Mouse (Mus musculus) right cerebral cortex, postnatal 25 days (tissue): Measurements from ENCODE around the gene Efcab10.

ENCODE experiments used
- DNase-seq: peaks from one replicate; pipeline ENCODE4 v3.0.0; 2022

Gene Efcab10

DNA sequence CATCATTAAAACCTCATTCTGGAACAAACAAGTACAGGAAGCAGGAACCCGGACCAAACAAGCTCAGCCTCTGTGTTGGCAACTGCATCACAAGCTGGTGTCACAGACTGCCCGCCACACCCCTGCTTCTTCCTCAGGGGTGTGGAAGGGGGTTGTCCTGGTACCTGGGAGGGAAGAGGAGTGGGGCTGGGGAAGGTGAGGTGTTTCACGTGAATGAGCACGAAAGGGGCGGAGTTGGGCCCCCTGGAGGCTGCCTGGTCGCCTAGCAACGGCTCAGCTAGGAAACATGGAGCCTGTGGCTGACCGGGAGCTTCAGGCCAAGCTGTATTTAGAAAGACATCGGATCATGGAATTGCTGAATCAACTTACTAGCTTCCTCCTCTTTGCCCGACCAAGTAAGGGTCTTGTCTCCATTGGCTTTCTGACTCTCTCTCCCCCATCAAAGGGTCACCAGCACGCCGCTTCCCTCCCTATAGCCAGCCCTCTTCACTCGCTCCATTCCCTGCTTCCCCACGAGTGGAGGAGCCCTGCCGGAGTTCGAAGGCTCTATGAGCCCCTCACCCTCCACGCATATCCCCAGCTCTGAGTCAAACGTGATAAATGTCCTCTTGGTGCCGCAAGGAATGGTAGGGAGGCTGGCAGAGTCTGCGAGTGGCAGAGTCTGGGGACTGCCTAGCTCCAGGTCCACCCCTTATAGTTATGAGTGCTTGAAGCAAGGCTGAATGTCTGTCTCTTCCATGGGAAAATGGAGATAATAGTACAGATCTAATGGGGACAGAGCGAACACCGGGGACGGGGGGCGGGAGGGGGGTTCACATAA is at the start of gene Efcab10:
Efcab10 (plus strand) TSS at position 51 of the 820 bp plus-strand sequence.
- peak; percentile 69 for DNase-seq

DNA sequence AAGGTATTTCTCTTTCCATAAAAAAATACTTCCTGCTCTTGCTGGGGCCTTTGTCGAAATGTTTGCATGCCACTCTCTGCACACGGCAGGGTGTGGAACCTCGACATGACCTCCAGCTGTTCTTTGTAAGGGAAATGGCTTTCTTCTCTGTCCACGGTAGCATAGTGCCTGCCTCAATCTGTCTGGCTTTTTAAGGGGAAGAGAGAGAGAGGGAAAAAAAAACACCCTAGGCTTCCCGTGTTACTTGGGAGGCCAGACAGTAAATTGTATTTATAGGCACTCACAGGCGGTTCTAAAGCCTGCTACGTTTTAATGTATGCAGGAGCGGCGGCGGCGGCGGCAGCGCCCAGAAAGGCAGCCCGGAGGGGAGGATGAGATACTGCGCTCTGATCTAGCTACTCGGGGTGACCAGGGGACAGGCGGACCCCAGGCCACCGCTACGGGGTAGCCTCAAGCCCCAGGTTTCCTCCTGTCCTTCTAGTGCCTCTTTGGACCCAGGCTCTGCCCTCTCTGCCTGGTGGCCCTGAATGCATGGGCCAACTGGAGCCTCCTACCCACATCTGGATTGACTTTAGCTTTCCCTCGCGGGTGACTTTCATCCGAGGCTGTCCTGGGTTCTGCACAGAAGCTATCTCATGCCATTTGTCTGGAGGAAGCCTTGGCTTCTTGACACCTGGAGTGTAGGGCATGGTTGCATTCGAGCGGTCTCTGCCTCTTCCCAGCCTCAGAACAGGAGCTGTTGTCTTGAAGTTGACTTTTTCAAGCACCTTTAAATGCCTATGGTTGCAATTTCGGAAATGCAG is 49.5 kb upstream of the Efcab10 start:
- peak; percentile 57 for DNase-seq

DNA sequence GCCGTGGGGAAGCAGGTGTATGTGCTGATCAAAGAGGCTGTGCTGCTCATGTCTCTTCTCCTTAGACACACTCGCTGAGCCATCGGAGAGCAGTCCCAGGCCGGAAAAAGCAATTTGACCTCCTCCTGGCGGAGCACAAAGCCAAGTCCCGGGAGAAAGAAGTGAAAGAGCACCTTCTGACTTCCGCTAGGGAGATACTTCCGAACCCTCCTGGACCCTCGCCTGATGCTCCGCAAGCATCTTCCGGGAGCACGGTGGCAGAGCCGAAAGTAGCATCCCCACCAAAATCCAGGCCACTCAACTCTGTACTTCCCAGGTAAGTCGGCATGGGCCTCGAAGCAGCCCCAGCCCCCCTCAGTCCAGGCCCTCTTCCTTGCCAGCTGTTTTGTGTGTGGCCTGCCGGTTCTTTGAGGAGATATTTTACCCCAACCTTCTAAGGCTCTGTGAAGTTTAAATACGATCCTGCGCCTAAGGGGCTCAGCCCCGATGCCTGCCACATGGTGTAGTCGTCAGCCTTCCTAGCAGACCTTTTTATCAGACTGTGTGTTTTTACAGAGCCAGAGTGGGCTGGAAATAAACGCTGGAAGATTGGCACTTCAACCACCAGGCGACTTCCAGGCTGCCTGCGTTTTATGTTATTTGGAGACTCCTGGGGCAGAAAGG is 48.8 kb upstream of the Efcab10 start:
- DNase-seq = no peak

DNA sequence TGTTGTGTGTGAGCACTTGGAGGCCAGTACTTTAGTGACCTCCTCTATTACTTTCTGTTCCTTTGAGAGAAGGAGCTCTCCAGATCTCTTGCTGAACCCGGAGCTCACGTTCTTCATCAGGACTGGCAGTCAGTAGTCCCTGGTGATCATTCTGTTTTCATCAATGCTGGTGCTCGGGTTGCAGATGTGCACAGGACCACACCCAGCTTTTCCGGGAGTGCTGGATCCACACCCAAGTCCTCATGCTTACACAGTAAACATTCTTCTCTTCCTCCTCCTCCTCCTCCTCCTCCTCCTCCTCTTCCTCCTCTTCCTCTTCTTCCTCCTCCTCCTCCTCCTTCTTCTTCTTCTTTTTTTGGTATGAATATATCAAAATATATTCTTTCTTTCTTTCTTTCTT is 42.0 kb upstream of the Efcab10 start:
- DNase-seq = no peak

DNA sequence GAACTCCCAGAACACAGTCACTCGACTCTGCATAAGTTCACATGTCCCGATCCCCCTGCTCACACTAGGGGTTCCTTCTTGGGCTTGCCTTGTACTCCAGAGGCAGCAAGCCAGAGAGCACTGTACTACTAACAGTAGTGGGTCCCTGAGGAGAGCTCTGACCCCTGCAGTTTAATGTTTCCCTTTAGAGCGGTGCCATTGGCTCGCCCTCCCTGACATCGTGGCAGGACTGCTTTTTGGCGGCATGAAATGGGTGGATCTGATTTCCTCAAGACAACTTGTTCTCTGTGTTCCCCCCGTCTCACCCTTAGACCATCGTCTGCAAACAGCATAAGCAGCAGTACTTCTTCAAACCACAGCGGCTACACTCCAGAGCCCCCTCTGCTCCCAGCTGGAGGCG is 36.3 kb upstream of the Efcab10 start:
- DNase-seq = no peak

DNA sequence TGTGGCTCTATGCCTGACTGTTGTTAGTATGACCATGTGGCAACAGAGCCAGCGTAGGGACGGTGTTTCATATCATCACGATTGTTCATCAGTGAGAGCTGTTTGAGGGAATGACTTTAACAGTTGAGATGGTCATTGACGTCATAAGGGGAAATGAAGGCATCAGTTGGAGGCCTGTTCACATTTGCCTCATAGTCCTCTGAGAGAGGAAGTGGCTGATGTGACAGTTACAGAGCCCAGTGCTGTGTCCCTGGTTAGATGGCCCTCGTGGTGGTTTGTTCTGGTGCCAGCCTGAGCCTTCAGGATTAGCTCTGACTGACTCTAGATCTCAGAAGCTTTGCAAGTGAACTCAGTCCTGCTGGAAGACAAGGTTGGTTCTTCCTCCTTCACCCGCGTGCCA is 35.4 kb upstream of the Efcab10 start:
- DNase-seq = no peak

DNA sequence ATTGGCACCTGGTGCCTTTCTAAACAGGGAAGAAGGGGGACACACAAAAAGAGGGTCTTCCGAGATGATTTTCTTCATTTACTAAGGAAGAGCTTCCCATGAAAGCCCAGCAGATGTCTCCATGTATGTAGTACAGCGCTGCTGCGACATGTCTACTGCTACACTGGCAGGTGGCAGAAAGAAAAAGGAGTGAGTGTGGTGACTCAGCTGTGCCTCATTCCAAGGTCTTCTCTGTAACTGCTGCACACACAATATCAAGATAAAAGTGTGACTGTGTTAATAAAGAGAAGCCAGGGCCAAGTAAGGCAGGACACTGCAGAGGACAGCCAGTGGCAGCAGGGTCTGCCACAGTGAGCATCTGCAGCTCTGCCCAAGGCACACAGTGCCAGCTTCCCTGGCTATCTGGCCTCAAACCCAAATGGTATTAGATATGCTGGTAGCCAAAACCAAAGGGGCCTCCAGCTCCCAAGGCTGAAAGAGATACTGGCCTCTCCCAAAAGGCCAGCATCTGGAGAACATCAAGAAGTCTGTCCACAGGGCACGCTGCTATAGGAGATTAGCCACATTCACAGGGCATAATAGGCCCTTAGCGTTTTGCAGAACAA is 34.7 kb upstream of the Efcab10 start:
- peak; percentile 34 for DNase-seq

DNA sequence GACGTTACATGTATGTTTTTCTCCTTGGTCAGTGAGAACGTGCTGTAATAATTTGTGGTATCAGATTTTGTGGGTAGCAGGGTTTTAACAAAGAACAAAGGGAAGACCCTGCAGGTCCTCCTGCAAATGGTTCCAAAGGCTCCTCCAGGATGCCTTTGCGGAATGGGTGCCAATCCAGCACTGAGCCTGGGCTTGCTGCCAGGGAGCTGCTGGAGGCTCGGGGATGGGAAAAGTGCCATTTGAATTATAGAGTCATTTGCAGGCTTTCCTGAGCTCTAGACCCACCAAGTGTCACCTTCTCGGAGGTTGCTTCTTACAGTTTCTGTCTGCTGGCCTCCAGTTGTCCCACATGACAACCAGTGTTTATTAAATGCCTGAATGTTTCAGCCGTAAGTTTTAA is 33.9 kb upstream of the Efcab10 start:
- peak; percentile 78 for DNase-seq

DNA sequence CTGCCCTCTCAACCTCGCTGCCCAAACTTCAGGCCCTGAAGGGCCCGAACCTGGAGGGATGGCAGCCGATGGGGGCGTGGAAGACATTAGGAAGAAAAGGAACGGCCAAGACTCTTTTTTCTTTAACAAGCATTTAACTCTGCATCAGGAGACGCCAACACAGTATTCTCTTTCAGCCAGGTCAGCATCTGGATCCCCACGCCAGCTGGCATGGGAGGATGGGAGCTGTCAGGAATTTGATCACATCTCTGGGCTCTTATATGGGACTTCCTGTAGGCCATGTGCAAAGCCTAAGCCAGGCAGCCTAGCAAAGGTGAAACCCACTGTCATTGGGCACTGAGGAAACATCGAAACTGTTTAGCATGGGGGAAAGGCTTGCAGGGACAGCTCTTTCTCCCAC is 30.1 kb upstream of the Efcab10 start:
- no peak for DNase-seq

DNA sequence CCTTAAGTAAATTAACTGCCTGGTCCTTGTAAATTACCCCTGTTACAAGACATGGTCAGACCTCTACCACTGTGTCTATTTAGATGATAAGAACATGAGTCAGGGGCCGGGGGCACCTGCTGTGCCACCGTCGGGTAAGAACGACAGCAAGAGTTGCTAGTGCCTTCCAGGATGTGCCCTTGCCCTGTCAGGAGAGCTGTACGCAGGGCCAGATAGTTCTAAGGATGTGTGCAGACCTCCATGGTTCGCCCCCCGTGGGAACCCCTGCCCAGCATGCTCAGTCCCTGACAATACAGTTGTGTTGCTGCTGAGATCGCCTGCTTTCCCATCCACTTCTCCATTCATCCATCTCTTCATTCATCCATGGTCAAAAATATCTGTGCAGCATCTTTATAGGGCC is 29.5 kb upstream of the Efcab10 start:
- DNase-seq = no peak

DNA sequence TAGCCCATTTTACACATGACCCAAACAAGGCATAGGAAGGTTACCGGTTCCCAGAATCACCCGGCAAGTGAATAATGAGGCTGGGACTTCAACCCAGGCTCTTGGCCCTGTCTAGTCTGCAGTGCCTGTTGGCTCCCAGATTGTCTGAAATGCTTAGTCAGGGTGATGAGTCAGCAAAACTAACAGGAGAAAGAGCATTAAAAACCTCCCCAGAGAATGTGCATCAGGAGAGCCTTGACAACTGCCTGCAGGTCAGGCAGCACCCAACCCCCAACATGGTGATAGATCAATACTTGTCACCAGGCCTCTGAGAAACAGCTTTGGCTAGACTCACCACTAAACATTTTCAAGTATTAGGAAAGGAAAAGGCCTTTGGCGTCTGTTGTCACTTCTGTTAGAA is 25.1 kb upstream of the Efcab10 start:
- DNase-seq = no peak

DNA sequence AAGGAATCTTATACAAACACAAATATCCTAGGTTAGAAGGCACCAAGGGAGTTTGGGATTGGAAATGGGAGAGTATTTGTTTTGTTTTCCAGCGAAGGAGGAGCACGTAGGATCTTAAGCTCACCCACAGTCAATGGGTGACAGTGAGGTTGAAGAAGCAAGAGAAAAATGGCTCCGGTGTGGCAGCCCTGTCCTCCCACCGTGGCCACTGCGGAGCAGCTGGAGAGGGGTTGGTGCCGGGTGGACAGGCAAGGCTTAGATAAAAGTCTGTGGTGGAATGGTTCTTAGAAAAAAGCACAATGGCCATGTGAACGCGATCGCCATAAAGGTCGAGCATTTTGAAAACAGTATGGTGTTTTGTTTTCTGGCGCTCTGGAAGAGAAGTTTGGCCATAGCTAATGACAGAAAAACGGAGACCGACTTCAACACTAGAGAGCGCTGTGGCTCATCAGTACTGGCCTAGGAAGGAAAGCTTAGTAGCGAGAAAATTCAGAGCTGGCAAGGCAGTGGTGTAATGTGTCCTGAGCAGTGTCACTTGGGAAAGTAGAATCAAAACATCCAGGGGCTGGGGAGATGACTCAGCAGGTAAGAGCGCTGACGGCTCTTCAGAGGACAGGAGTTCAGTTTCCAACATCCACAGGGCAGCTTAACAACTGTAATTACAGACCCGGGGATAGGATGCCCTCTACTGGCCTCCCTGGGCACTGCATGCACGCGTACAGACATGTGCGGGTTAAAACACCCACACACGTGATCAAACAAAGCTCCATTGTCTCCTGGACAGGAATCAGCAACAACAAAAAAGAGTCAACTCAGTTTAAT is 14.8 kb upstream of the Efcab10 start:
- peak; percentile 57 for DNase-seq

DNA sequence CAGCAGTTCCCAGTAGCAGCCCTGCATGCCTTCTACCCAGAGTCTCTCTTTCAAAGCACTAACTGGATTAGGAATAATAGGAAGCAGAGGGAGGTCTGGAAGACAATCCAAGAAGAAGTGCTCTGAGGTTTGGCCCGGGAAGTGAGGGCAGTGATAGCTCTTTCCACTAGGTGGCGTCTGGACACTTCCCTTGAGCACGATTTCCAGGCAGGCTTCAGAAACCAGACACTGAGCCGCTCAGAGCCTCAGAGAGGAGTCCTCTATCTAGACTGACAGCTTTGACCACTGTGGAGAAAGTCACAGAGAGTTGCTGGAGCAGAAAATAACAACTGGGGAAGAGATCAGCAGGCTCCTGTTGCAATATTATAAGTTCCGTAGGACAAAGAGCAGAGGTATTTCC is 5.8 kb upstream of the Efcab10 start:
- peak; percentile 63 for DNase-seq

DNA sequence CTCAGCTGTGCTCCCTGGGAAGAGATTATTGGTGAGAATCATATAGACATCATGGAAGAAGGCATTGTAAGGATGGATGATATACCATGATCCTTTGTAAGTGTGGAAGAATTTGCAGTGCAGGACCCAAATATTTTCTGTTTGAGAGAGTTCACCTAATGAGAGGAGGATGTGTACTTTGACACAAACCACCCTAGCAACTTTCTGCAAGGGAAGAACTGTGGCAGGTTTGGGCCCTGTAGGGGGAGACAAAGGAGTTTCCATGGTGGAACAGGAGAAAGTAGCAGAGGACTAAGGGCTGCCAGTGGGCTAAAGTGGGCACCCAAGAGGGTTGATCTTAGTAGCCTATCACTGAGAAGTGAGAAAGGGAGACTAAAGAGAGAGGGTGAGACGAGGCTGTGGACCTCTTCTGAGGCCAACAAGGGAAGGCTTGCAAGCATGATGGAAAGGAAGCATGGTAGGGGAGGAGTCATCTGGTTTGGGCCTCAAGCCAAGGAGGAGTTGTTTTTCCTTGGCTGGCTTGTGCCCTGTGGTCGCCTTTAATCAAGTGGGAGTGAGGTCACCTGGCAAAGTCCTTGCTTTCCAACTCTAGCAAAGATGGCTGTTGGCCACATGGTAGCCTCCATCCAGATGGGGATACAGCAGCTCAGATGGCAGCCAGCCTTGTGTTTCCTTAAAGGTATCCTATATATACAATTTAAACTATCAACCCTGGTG is 3.7 kb upstream of the Efcab10 start:
- no peak for DNase-seq

DNA sequence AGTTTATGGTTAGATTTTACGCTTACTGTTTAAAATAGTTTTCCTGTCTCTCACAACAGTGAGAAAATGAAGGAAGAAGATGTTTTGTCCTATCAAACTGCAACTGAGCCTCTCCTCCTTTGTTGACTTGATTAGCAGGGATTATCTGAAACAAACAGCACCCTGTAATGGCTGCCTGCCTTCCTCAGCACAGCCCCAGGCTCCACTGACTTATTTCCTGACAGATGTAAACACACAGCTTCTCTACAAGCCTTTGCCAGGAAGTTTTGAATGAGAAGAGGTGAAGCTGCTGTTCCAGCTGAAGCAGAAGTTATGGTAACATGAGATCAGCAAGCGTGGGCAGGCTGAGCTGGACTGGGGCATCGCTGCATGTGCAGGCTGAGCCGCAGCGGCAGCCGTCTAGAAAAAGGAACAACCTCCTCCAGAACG is 8.6 kb downstream of the Efcab10 start:
- no peak for DNase-seq

DNA sequence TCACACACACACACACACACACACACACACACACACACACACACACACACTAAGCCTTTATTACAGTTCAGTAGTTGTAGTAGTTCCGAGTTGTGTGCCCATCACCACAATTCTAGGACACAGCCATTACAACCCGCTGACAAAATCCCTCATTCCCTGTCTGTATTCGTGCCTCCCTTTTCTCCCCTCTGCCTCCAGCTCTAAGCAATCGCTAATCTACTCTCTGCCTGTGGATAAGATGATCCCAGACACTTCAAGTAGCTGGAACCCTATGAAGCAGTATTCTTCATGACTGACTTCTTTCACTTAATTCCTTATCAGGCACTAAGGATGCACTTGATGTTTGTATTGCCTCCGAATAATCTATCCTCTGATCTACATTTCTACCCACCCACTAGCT is 10.3 kb downstream of the Efcab10 start:
- no peak for DNase-seq

DNA sequence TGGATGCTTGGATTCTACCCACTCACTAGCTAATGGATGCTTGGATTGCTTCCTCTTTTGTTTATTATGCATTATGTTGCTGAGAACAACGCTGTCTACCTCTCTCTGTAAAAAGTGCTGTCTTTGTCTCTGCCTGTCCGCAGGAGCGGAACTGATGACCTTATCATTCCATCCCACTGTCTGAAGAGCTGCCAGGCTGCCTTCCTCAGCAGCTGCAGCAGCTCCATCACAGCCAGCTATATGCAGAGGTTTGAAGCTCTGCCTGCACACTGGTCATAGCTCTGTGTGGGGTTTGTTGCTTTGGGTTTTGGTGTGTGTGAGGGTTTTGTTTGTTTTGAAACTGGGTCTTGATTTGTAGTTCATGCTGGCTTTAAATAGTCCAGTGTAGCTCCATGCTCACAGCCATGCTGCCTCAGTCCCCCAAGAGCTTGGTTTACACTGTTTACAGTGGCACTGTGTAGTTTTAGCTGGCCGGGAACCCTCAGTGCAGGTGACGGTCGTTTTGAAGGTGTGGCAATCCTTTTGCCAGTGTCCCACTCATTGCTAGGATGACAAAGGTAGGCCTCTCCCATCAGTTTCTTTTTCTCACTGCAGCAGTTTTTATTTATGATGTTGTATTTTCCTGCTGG is 10.9 kb downstream of the Efcab10 start:
- no peak for DNase-seq

DNA sequence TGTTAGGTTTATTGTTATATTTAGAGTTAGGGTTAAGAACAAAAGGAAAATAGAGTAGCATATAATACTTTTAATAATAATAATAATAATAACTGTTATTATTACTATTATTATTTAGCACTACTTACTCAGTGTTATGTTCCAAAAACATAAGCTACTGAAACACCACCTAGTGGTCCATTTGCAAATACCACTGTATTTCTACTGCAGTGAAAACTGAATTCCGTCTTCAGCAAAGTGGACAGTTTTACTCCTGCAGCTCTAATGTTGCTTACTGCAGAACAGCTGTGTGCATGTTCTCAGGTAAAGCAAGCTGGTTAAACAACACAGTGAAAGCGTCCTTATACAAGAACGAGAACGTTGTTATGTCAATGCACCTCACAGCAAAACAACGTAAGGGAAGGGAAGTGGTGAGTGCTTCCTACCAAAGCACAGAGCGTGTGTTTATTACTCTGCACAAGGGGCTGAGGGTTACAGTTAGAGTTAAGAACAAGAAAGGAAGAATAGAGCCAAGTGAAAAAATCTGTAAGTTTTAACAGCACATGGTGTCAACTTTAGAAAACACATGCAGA is 17.0 kb downstream of the Efcab10 start:
- no peak for DNase-seq

DNA sequence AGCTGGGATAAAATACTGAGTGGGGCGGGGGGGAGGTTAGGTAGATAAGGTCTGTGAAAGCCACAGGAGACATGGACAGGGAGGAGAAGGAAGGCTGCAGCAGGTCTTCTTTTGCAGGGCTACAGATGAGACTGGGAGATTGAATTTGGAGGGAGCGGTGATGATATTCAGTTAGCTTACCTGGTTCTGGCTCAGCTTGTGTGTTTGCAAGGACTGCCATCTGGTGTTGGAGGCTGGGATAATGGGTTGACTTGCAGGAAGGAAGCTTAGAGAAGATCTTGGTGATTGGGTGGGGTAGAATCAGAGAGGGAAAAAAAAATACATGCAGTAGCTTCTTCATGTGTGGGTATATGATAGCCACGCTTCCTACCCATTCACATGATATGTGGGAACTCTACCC is 29.7 kb downstream of the Efcab10 start:
- peak; percentile 70 for DNase-seq

DNA sequence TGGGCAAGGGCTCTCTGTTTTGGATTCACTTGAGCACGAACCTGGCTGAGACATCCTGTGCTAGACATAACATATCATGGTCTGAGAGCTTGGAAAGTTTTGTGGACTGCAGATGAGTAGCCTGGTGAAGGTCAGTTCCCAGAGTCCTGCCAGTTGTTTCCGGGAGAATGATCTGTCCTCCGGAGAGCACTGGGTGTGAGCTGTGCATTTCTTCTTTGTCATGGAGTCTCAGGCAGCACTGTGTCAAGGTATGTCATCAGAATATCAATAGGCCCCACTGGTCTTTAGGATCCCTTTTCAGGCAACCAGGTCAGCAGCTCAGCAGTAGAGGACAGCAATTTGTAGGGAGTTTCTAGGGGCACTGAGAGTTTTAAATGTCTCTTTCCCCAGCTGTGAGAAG is 32.6 kb downstream of the Efcab10 start:
- no peak for DNase-seq

DNA sequence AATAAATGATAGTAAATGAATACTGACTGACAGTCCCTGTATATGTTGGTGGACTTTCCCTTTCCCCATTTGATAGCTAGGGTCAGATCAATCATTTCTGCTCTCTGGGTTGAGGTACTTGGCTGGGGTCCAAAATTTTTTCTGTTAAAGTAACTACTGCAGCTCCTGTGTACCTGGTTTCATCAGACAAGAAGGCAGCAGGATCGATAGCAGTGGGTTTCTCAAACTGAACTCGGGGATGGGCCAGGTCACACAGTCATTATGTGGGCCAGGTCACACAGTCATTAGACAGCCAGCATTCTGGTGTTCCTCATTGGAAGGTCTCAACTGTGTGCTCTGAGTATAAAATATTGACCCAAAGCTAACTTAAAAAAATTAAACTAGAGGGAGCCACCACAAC is 33.1 kb downstream of the Efcab10 start:
- no peak for DNase-seq
